Mouse (Mus musculus) liver, postnatal 0 days (tissue): Measurements from ENCODE around the gene Zfp653.

ENCODE experiments used
- CTCF ChIP-seq: sonication (generic); IDR thresholded peaks from 2 replicates; pipeline ENCODE4 v1.5.1; 2016; ENCODE audit warnings: antibody characterized with exemption, low read depth
- EP300 ChIP-seq: IDR thresholded peaks from 2 replicates; pipeline ENCODE4 v1.6.1; 2016; ENCODE audit warnings: antibody characterized with exemption, low read depth, mild to moderate bottlenecking

DNA sequence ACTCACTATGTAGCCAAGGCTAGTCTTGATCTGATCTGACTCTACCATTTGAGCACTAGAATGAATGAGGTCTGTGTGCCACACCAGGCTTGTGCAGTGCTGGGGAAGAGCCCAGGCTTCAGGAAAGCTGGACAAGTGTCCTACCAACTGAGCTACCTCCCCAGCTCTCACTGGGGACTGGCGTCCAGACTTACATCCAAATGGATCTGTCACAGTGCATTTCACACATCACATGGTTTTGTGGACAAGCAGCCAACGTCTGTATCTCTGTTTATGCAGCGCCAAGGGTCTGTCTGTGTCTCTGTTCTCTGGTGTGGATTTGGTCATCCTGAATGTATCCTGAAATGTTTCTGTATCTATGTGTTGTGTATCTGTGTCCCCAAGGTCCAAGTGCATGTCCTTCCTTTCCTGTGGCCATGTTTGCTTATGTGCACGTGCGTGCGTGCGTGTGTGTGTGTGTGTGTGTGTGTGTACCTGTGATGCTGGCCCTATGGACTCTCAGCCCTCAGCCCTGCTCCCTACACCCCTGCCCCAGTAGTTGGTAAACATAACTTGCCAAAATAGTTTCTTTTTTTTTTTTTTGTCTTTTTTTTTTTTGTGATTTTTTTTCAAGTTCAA, 53.9 kb downstream of the Zfp653 start:
- TF ChIP-seq CTCF (no peak), EP300 (no peak)
